Mouse (Mus musculus) right cerebral cortex, adult 18-20 months (tissue): ENCODE results near the gene Ankrd36.
A peak's percentile ranks its signal among the peaks of the same experiment; 100 is the strongest.

Experiments
- DNase-seq: peaks from one replicate; pipeline ENCODE4 v3.0.0; 2022; ENCODE audit warnings: mixed read lengths

The Ankrd36 gene

GRCm38 (mm10) chr11:5691775-5692174 is 122.3 kb downstream of the Ankrd36 start:
- DNase-seq, result peak; percentile 34

GRCm38 (mm10) chr11:5700808-5701207 is 131.3 kb downstream of the Ankrd36 start:
- DNase-seq, result no peak

- no peak for DNase-seq
Measured at GRCm38 (mm10) chr11:5701300-5701699, 131.8 kb downstream of the Ankrd36 start.

- DNase-seq, result no peak
Measured at GRCm38 (mm10) chr11:5701821-5702220, 132.3 kb downstream of the Ankrd36 start.

- no peak for DNase-seq
Measured at GRCm38 (mm10) chr11:5702271-5702956, 132.9 kb downstream of the Ankrd36 start.

- DNase-seq, result no peak
Measured at GRCm38 (mm10) chr11:5702957-5703332, 133.5 kb downstream of the Ankrd36 start.

GRCm38 (mm10) chr11:5703341-5703740 is 133.9 kb downstream of the Ankrd36 start:
- no peak for DNase-seq

- no peak for DNase-seq
Measured at GRCm38 (mm10) chr11:5705972-5706371, 136.5 kb downstream of the Ankrd36 start.

GRCm38 (mm10) chr11:5706874-5707529 is 137.5 kb downstream of the Ankrd36 start:
- no peak for DNase-seq

- peak; percentile 87 for DNase-seq
Measured at GRCm38 (mm10) chr11:5707530-5708353, 138.3 kb downstream of the Ankrd36 start.

GRCm38 (mm10) chr11:5715179-5715578 is 145.7 kb downstream of the Ankrd36 start:
- DNase-seq, result no peak

GRCm38 (mm10) chr11:5715630-5716105 is 146.2 kb downstream of the Ankrd36 start, which contains the start of gene Mrps24:
TSS of gene Mrps24 (minus strand) at chr11:5715680.
- DNase-seq, result no peak

- DNase-seq, result no peak
Measured at GRCm38 (mm10) chr11:5716246-5716645, 146.8 kb downstream of the Ankrd36 start.

GRCm38 (mm10) chr11:5716938-5717705 is 147.6 kb downstream of the Ankrd36 start:
- no peak for DNase-seq

- no peak for DNase-seq
Measured at GRCm38 (mm10) chr11:5718611-5719354, 149.3 kb downstream of the Ankrd36 start.

- no peak for DNase-seq
Measured at GRCm38 (mm10) chr11:5729582-5729981, 160.1 kb downstream of the Ankrd36 start.

GRCm38 (mm10) chr11:5732401-5732800 is 162.9 kb downstream of the Ankrd36 start:
- DNase-seq, result no peak

- no peak for DNase-seq
Measured at GRCm38 (mm10) chr11:5734323-5734722, 164.8 kb downstream of the Ankrd36 start.

- no peak for DNase-seq
Measured at GRCm38 (mm10) chr11:5737137-5737536, 167.7 kb downstream of the Ankrd36 start.
